Mouse (Mus musculus): ENCODE measurements around the gene Gm11172.
"Not testable (repeated sequence)": the region's sequence is repeated elsewhere in the genome, so short reads cannot be mapped to it uniquely, and the experiment has no call there.

Gm11172 gene

GRCm38 (mm10) chr16:10834542-10834910 is 21.8 kb downstream of the Gm11172 start:
- DNase-seq (ENCODE audit: low spot score in 2 of 2) = no peak

DNA sequence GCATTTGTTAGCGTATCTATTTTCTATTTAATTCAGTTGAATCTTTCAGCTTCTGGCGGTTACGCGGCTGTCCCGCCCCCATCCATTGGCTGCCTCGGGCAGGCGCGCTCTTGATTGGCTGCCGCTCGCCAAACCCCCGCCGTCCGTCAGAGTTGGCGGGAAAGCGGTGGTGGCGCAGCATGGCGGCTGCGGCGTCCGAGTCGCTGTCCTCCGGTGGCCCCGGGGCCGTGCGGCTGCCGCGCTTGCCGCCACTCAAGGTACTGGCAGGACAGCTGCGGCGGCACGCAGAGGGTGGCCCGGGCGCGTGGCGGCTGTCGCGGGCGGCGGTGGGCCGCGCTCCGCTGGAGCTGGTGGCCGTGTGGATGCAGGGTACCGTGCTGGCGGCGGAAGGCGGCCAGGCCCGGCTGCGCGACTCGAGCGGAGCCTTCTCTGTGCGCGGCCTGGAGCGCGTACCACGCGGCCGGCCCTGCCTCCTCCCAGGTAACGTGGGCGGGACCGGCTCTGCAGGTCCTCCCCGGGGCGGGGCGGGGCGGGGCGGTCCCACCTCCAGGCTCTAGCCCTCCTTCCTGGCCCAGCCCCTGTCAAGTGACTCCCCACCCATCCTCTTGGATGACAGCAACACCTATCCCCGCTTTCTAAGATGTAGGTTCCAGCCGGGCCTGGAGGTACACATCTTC is 22.3 kb downstream of the Gm11172 start, which contains the start of gene Rmi2:
TSS of gene Rmi2 (plus strand) at position 149 of the 677 bp plus-strand sequence.
- DNase-seq (ENCODE audit: low spot score in 2 of 2) = peak; percentile 92

DNA sequence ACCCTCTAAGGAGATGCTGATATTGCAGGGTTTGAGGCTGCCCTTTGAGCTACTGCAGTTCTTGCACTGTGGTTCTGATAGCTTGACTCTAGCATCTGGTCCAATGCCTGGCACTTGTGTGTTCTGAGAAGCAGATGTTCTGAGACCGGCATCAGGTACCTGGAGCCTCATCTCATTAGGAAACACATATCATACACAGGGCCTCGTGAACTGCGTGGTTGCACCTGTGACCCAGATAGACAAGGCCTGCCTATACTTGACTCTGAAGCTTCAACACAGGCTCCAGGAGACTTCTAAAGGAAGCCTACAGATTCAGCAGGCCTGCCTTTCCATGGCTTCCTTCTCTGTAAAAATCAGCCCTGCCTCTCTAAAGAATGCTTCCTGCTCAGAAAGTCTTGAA is 23.7 kb downstream of the Gm11172 start:
- DNase-seq (ENCODE audit: low spot score in 2 of 2) = no peak

GRCm38 (mm10) chr16:10837250-10837649 is 24.5 kb downstream of the Gm11172 start:
- no peak for DNase-seq (ENCODE audit: low spot score in 2 of 2)

- DNase-seq (ENCODE audit: low spot score in 2 of 2) = no peak
These were observed 25.2 kb downstream of the Gm11172 start for GRCm38 (mm10) chr16:10837903-10838302.

GRCm38 (mm10) chr16:10838487-10839245 is 26.0 kb downstream of the Gm11172 start:
- DNase-seq (ENCODE audit: low spot score in 2 of 2) = no peak

- DNase-seq (ENCODE audit: low spot score in 2 of 2) = no peak
These were observed 27.3 kb downstream of the Gm11172 start for GRCm38 (mm10) chr16:10840018-10840417.

DNA sequence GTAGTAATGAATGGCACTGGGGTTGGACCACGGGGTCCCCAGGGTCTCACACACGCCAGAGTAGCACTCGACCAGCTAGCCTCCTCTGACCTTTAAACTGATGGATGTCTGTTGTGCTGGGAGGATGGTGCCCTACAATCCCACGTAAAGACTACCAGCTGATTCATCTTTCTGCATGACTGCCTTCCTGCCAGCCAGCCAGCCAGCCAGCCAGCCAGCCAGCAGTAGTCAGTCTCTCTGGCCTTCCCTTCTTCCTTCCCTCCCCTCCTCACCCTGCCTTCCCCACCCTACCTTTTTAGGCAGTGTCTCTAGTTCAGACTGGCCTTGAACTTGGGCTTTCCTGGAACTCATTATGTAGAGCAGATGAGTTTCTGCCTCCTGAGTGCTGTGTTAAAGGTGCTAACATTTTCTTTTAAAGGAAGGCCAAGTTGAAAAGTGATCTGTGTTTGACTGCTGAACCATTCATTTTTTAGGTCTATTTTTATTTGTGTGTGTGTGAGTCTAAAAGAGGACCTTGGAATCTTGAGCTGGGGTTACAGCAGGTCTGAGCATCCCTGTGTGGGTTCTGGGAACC is 29.7 kb downstream of the Gm11172 start:
- DNase-seq (ENCODE audit: low spot score in 2 of 2) = no peak

DNA sequence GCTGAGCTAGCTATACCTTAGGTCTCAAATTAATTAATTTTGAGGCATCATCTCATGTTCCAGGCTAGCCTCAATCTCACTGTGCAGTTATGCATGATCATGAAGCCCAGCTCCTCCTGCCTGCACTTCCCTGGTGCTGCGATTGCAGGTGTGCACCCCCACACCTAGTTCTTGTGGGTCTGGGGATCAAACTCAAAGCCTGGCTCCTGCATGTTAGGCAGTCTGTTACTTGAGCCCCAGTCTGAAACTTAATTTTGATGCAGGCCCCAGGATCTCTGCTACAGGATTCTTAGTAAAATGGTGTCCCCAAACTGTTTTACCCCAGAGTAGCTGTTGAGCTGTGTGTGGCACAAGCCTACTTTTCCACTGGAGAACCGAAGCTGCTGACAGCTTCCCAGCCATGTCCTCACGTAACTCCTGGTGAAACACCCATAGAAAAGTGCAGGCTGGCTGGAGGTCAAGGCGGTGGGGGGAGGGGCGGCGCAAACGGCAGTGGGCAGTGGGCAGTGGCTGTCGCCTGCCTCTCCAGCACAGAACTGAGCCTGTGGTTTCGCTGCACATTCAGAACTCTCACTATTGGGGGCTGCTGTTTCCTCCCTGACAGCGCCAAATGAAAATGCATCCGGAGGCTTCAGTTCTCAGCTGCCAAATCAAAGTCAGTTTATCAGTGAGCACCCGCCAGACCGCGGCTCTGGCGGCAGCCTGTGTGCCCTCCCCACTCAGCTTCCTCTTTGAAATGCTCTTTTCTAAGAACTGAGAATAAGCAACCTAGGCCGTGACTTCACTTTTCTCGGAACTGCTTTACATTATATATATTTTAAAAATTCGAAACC is 31.0 kb downstream of the Gm11172 start:
- DNase-seq (ENCODE audit: low spot score in 2 of 2) = no peak

GRCm38 (mm10) chr16:10844319-10844670 is 31.6 kb downstream of the Gm11172 start:
- DNase-seq (ENCODE audit: low spot score in 2 of 2) = no peak

GRCm38 (mm10) chr16:10845952-10846351 is 33.2 kb downstream of the Gm11172 start:
- DNase-seq (ENCODE audit: low spot score in 2 of 2) = no peak

GRCm38 (mm10) chr16:10846503-10846902 is 33.8 kb downstream of the Gm11172 start:
- peak; percentile 46 to 68 for DNase-seq (ENCODE audit: low spot score in 2 of 2)

GRCm38 (mm10) chr16:10849965-10850861 is 37.5 kb downstream of the Gm11172 start:
- DNase-seq (ENCODE audit: low spot score in 2 of 2) = peak; percentile 73 to 77

- DNase-seq (ENCODE audit: low spot score in 2 of 2) = no peak
These were observed 38.2 kb downstream of the Gm11172 start for GRCm38 (mm10) chr16:10850905-10851304.

DNA sequence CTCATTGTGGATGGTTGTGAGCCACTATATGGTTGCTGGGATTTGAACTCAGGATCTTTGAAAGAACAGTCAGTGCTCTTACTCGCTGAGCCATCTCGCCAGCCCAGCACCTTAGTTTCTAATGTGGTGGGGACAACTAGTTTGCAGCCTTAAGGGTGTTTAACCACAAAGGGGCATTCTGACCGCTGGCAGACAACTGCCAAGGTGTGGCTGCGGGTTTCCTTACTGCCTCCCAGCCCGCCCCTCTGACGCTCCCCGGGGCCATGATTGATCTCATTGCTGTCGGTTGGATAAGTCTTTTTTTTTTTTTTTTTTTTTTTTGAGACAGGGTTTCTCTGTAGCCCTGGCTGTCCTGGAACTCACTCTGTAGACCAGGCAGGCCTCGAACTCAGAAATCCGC is 39.5 kb downstream of the Gm11172 start:
- DNase-seq (ENCODE audit: low spot score in 2 of 2) = not testable (repeated sequence)

- no peak for DNase-seq (ENCODE audit: low spot score in 2 of 2)
These were observed 47.1 kb downstream of the Gm11172 start for GRCm38 (mm10) chr16:10859726-10860245.

DNA sequence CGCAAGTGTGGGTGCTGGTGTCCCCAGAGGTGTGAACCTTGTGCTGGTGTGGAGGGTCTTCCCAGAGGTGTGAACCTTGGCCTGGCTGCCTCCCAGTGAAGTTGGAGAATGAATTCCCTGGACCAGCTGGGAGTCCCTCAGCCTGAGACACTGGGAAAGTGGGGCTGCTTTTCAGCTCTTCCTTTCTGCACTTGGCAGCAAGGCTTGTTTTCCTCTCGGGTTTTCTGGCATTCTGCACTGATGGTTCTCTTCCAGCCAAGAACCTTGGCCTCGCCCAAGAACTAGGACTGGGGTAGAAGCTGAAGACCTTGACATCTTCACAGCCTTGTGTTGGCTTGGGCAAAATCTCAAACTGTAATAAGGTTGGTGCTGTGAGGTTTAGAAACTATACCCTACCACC is 48.7 kb downstream of the Gm11172 start:
- DNase-seq (ENCODE audit: low spot score in 2 of 2) = no peak
